Mouse (Mus musculus): Measurements from ENCODE around the gene Echdc2.
"Not testable (repeated sequence)": the region's sequence is repeated elsewhere in the genome, so short reads cannot be mapped to it uniquely, and the experiment has no call there.

DNA sequence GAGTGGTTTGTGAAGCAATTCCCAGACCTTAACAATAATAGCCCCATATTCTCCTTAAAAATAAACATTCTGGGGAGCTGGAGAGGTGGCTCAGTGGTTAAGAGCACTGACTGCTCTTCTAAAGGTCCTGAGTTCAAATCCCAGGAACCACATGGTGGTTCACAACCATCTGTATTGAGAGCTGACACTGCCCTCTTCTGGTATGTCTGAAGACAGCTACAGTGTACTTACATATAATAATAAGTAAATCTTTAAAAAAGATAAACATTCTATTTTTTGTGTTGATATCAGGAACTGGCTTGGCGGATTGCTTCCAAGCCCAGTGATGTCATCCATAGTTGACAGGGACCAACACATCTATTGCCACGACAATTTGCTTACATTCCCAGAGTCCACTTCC is 22.1 kb upstream of the Echdc2 start:
- TF ChIP-seq CTCF (IDR thresholded peaks at IDR 0.05; ENCODE audit: low read depth, low read length); GATA1 (IDR thresholded peaks at IDR 0.05; ENCODE audit: borderline replicate concordance, low read length); POLR2AphosphoS5 (IDR thresholded peaks at IDR 0.05; ENCODE audit: insufficient replicate concordance, low read depth, low read length); TAL1 (conservative IDR thresholded peaks at IDR 0.05; ENCODE audit: low read depth, low read length): not testable (repeated sequence)

Measured in G1E (cell line).